Mouse (Mus musculus): ENCODE measurements around the gene Wwox.

- no peak for TF ChIP-seq BHLHE40 (IDR thresholded peaks at IDR 0.05; ENCODE audit: borderline replicate concordance, low read depth, low read length)
- no peak for TF ChIP-seq POLR2A (IDR thresholded peaks at IDR 0.05; ENCODE audit: control insufficient read depth in 1 of 2, insufficient read depth in 1 of 2, low read depth in 1 of 2, low read length in 2 of 2, poor library complexity in 1 of 2)
Observed at GRCm38 (mm10) chr8:114677551-114678127, 238.2 kb downstream of the Wwox start.
